Mouse (Mus musculus) cerebellum, adult 8-10 months (tissue): ENCODE data around the gene Slc8a2.

Experiments
- DNase-seq: peaks from one replicate; pipeline ENCODE4 v3.0.0; 2022

Slc8a2 gene

GRCm38 (mm10) chr7:16128344-16128743 is 1.3 kb upstream of the Slc8a2 start:
- DNase-seq = peak; percentile 93

GRCm38 (mm10) chr7:16128899-16129298 is 727 bp upstream of the Slc8a2 start:
- no peak for DNase-seq

- DNase-seq = peak; percentile 71
Observed at GRCm38 (mm10) chr7:16129846-16130691, 443 bp downstream of the Slc8a2 start.

- no peak for DNase-seq
Observed at GRCm38 (mm10) chr7:16130956-16131634, 1.5 kb downstream of the Slc8a2 start.

GRCm38 (mm10) chr7:16132161-16132581 is 2.5 kb downstream of the Slc8a2 start:
- DNase-seq = peak; percentile 61

- DNase-seq = no peak
Observed at GRCm38 (mm10) chr7:16132926-16133325, 3.3 kb downstream of the Slc8a2 start.

- DNase-seq = no peak
Observed at GRCm38 (mm10) chr7:16133691-16134090, 4.1 kb downstream of the Slc8a2 start.

GRCm38 (mm10) chr7:16134951-16135392 is 5.3 kb downstream of the Slc8a2 start:
- no peak for DNase-seq

- peak; percentile 74 for DNase-seq
Observed at GRCm38 (mm10) chr7:16146489-16147410, 17.1 kb downstream of the Slc8a2 start.

GRCm38 (mm10) chr7:16147643-16148042 is 18.0 kb downstream of the Slc8a2 start:
- DNase-seq = no peak

GRCm38 (mm10) chr7:16149241-16149640 is 19.6 kb downstream of the Slc8a2 start:
- peak; percentile 90 for DNase-seq

- DNase-seq = no peak
Observed at GRCm38 (mm10) chr7:16150191-16151145, 20.8 kb downstream of the Slc8a2 start.

- DNase-seq = no peak
Observed at GRCm38 (mm10) chr7:16153522-16153921, 23.9 kb downstream of the Slc8a2 start.

- DNase-seq = no peak
Observed at GRCm38 (mm10) chr7:16155132-16155872, 25.7 kb downstream of the Slc8a2 start.

GRCm38 (mm10) chr7:16156105-16156714 is 26.6 kb downstream of the Slc8a2 start:
- no peak for DNase-seq

- no peak for DNase-seq
Observed at GRCm38 (mm10) chr7:16158735-16159134, 29.1 kb downstream of the Slc8a2 start.

- no peak for DNase-seq
Observed at GRCm38 (mm10) chr7:16160702-16161101, 31.1 kb downstream of the Slc8a2 start.

GRCm38 (mm10) chr7:16161302-16161701 is 31.7 kb downstream of the Slc8a2 start:
- DNase-seq = no peak

- no peak for DNase-seq
Observed at GRCm38 (mm10) chr7:16162036-16162435, 32.4 kb downstream of the Slc8a2 start.

GRCm38 (mm10) chr7:16172141-16172581 is 42.5 kb downstream of the Slc8a2 start:
- DNase-seq = no peak
